Mouse (Mus musculus): ENCODE measurements around the gene Cc2d2b.
A peak's percentile ranks its signal among the peaks of the same experiment; 100 is the strongest.

The Cc2d2b gene

DNA sequence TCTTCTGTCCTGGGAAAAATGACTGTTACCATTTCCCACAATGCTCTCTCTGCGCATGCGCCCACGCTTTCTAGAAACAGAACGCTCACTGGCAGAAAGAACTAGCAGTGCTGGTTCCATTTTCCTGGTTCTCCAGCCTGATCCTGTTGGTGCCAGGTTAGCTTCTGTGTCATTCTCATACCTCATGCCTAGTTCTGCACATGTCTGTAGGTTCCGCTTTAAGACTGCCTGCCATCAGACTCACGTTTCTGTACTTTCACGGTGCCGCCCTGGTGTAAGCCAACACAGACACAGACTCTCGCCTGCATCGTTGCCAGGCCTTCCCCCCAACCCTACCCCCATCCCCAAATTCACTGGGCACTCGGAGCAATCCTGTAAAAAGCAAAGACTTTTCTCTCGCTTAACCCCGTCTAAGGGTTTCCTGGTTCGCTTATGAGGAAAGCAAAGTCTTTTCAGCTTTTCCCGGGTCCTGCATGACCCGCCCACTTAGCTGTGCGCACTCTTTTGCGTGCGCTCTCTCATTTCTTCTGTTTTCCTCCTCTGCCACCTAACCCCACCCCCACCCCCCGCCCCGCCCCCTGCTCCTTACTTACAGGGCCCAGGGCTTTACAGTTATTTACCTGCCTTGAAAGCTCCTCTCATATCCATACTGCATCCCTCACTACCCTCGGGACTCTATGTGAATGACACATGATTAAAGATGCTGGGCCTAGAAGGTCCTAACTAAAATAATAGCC, 13.6 kb downstream of the Cc2d2b start:
- DNase-seq: peak in 1 of 2 experiments; percentile 23

- DNase-seq: no peak
Measured at GRCm38 (mm10) chr19:40767189-40767588, 18.6 kb downstream of the Cc2d2b start.

DNA sequence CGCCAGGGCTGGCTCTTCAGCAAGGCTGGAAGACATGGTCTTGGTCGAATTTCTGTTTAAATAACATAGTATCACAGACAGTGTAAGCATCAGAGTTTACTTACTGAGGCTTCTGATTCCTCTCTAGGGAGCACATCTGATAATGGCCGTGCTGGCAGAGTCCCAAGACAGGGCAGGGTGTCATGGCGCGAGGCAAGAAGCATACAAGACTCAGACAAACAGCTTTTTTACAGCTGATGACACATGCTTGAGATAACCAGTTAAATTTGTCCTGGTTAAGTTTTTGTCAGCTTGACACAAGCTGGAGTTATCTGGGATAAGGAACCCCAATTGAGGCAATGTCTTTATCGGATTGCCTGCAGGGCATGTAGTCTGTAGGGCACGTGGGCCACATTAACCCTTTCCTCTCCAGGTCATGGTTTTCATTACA, 20.8 kb downstream of the Cc2d2b start:
- DNase-seq: no peak

DNA sequence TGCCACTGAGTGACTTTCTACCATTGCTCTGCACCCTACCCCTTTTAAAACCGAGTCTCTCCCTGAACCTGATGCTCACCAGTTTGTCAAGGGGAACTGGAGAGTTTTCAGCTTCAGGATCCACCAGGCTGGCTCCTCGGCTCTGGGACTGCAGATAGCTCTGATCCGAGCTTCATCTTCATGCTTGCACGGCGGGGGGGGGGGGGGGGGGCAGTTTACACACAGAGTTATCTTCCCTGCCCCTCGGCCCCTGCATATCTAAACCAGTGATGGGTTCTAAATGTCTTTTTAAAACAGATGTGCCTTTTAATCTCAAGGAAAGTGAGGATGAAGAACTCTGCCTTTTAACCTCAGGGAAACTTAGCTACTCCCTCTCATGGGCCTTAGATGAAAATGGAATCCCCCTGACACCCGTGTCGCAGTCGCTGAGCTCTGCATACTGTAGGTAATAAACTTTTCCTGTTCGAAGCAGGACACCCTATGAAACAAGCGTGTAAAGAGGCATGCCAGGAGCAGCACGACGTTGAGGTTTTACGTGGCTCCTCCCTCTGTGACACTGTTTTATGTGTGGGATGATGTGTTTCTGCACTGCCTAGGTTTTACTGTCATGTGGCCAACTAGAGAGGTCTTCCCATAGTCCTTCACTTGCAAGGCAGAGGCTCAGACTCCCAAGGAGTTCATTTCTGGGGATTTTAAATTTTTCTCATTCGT, 39.6 kb downstream of the Cc2d2b start:
- DNase-seq: no peak

GRCm38 (mm10) chr19:40788715-40789084, 40.1 kb downstream of the Cc2d2b start:
- DNase-seq: no peak

GRCm38 (mm10) chr19:40805176-40805737, 56.7 kb downstream of the Cc2d2b start:
- DNase-seq: no peak

GRCm38 (mm10) chr19:40809858-40810257, 61.3 kb downstream of the Cc2d2b start:
- DNase-seq: peak in 1 of 2 experiments; percentile 3

DNA sequence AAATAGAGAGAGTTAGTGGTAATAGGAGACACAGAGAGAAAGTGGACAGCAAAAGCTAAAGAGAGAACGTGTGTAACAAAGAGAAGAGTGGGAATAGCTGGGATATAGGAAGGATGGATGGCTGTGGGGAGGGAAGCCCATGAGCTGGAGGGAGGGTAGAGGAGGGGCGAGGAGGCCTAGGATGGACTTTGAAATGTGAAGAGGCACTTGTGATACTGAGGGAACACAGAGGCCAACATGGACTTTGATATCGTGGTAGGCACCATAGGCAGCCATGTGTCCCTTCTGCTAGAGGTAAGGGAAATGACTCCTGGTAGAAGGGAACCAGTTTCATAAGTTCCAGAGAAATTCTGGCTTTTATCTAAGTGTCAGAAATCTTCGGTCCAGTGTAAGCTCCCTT, 63.3 kb downstream of the Cc2d2b start:
- no peak for DNase-seq

DNA sequence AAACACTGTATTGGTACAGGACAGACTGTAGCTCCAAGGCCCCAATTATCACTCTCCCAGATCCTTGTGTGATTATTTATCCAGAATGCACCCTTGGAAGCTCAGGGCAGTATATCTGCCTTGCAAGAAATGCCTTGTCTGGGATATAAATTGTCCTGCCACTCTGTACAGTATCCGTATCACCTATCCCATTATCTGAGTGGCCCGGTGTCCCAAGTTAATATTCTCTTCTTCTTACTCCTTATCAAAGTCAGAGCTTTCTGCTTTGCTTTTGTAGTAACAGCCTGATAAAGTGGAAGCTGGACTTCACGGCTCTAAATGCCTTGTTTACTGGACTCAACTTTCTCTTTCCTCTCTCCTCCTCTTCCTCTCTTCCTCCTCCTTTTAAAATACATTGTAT, 64.2 kb downstream of the Cc2d2b start:
- no peak for DNase-seq

GRCm38 (mm10) chr19:40813385-40813784, 64.8 kb downstream of the Cc2d2b start:
- no peak for DNase-seq

DNA sequence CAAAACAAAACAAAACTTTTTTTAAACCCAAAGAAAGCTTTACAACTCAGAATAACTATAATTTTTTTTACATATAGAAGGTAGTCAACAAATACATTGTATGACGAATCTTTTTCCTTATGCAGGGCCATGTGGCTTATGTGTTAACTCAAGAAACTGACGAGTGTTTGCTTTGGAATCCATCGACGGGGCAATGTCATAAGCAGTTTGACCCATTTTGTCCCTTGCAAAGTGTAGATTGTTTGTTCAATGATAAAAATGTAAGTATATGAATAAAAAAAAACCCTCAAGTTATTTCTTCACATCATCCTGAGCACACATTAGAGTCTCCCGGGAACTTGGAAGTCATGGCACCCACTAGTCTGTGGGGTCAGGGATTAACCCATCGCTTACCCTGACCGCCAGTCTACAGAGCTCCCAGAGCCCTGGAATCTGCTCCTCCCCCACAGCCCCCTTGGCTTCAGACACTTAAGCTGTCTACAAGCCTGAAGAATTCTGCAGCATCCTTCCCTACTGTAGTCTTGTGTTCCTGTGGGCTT, 67.2 kb downstream of the Cc2d2b start:
- DNase-seq: no peak

DNA sequence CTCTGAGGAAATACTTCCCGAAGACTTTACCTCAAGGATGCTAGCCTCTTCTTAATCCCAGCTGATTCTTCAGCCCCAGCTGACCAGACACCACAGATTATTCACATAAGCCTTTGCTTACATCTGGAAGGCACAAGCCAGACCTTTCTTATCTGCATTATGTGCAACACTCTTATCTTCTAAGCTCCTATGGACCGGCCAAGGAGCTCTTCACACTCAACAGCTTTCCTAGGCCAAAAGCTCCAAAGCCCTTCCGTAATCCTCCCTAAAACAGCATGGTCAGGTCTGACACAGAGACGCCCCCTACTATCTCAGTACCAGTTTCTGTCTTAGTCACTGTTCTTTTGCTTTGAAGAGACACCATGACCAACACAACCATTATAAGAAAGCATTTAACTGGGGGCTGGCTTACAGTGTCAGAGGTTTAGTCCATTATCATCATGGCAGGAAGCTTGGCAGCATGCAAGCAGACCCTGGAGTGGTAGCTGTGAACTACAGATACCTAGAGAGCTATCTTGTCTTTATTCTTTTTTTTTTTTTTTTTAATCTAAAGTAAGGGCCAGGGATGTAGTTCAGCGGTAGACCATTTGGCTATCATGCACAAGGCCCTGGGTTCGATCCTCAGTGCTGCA, 69.5 kb downstream of the Cc2d2b start:
- no peak for DNase-seq

DNA sequence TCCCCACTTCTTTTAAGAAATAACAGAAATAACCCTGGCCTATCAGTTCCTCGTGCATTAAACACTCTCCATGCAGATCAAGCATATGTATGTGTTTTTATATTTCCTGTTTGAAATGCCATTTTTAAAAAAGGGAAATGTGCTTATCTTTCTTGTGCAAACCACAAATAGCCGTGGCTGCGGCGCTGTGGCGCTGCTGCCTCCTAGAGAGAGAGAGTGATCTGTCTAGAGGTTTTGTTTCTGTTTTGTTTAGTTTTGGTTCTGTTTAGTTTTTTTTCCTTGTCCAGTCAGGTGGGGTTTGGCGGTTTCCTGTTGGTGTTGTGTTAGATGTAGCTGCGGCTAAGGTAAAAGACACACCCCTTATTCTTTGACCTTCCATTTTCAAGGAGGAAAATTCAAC, 70.2 kb downstream of the Cc2d2b start:
- no peak for DNase-seq

DNA sequence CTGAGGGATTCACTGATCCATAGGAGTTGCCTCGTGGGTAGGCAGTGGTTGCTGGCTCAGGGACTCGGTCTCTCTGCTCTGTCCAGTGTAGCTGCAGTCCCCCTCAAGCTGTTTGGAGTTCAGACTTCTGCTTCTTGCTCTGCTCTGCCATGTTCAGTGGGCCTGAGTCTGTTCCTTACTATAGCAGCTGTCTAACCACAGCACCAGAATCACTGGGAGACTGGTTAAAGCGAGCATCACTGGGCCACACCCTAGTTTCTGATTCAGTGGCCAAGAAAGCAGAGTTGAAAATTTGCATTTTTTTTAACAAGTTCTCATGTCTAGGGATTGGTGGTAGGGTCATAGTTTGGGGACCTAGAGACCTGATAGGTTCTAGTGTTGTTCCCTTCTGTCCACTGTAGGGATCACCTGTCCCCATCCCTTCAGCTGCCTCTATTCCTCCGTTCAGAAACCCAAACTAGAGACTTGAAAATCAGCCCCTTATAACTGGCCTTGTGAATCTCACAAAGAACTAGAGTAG, 72.8 kb downstream of the Cc2d2b start:
- DNase-seq: no peak

DNA sequence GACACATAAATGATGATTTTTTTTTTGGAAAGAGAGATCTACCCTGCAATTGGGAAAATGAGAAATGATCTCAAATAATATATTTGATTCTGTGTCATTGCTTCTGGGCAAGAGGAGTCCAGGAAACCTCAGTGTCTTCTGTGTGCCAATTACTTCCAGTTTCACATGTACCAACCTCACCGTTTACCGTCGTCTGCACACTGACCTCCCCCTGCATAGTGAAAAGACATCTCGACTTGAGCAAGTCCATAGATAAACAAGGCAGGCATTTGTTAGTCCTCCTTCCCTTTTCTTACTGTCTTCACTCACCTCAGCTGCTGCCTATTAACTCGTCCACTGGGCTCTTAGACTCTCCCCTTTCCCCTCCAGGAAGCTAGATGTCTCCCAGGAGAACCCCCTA, 77.1 kb downstream of the Cc2d2b start:
- DNase-seq: no peak

DNA sequence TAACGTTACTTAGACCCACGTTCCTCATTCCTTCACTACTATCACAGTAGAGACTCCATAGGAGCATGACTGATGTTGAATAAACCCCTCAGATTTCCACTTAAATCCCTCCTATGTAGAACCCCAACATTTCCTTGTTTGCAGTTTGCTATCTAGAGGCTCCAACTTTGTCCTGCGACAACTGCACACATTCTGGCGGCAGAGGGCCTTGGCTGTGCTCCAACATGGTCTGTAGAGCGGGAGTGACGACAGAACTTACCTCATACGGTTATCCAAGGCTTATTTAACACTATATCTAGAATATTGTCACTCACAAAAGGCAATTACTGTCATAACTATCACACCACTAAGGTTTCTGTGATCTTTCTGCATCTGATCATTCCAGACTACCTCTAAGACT, 78.2 kb downstream of the Cc2d2b start:
- DNase-seq: no peak

- no peak for DNase-seq
Measured at GRCm38 (mm10) chr19:40830198-40830597, 81.6 kb downstream of the Cc2d2b start.

GRCm38 (mm10) chr19:40830703-40831415, 82.3 kb downstream of the Cc2d2b start, which contains the start of gene Ccnj:
Gene Ccnj (plus strand): TSS chr19:40831279.
- DNase-seq: peak; percentile 90 to 92

GRCm38 (mm10) chr19:40831416-40832201, 83.1 kb downstream of the Cc2d2b start:
- peak; percentile 13 to 23 for DNase-seq

- DNase-seq: no peak
Measured at GRCm38 (mm10) chr19:40832361-40832760, 83.8 kb downstream of the Cc2d2b start.

GRCm38 (mm10) chr19:40834436-40834835, 85.9 kb downstream of the Cc2d2b start:
- DNase-seq: no peak

DNA sequence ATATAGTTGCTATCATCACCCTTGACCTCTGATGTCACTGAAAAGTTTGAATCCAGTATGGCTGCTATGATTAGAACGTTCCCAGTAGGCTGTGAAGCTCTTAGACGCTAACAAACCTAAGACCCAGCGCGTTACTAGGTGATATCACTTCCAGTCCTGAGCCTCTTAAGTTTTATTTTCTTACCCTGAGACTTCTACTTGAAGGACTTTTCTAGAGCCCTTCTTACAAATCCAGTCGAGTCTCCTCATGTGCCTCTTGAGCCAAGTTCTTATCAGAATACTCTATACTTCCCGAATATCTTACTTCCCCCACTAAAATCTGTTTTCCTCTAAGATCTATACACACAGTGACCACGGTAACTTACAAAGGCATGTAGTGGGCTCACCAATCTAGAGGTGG, 89.7 kb downstream of the Cc2d2b start:
- DNase-seq: no peak

Measured in kidney, adult 8-10 months (tissue).